Mouse (Mus musculus) c-Kit-positive CD71-negative TER-119-negative erythroid progenitor cells, embryonic 14.5 days (primary cell): ENCODE measurements around the gene Nox4.
"Not testable (repeated sequence)": the region's sequence is repeated elsewhere in the genome, so short reads cannot be mapped to it uniquely, and the experiment has no call there.

ENCODE experiments used
- DNase-seq: peaks from one replicate; pipeline ENCODE4 v3.0.0-alpha.2; 2013; ENCODE audit warnings: low read depth

Gene Nox4

DNA sequence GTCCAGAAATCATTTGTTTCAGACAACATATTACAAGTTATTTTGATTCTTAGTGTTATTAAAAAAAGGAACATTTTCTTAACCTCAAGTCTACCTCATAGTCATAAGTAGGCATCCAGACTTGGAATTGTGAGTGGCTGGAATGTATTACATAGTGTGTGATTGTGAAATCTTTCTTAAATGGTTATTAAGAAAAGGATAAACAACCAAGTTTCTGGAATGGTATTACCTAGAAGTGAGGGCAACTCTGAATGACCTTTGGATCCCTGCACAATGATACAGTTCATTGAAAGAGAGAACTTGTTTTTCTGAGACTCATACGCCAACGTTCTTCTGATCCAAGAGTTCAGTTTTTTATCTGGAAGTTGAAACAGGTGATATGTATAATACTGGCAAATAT is 125.4 kb downstream of the Nox4 start:
- no peak for DNase-seq

DNA sequence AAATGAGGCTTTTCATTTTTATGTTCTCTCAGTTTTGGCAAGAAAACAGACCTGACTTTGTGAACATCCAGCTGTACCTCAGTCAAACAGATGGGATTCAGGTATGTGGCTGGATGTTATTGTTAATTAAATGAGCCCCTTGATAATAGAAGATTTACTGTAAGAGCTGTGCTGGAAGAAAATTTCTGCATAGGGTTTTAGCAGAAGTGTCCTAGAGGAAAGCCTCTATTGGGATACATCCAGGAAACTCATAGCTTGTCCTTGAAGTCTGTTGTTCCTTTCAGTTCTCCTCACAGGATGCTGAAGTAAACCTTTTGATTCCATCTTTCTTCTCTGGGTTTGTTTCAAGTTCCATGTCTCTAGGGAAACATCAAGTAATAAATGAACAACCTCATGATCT is 128.4 kb downstream of the Nox4 start:
- no peak for DNase-seq

DNA sequence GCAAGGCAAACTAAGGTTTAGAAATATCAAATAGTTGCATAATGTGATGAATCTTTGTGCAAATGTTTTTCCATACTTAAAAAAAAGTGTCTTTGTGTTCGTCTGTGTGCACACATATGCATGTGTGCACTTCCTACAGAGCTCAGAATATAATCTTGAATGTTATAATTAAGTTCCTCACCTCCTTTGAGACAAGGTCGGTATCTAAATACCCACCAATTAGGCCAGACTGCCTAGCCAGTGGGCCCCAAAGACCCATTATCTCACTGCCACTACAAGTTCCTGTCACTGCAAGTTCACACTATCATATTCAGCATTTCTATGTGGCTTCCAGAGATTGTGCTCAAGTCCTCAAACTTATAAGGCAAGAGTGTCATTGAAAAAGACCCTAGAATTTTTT is 129.0 kb downstream of the Nox4 start:
- DNase-seq = no peak

DNA sequence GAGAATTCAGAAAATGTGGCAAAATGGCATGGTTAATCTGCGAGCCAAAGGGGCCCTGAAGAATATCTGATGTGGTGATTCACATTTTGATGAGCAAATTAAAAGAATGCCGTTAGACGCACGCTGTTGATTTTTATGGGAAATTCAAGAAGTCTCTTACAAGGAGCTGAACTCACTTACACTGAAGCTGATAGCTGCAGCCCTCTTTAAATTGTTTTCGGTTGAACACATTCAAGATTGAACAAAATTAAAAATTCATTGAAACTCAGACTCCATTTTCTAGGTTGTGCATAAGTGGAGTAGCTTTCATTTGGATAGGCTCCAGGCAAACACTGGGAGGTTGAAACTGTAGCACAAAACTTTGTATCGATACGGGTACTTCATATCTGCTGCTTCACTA is 151.1 kb downstream of the Nox4 start:
- no peak for DNase-seq

DNA sequence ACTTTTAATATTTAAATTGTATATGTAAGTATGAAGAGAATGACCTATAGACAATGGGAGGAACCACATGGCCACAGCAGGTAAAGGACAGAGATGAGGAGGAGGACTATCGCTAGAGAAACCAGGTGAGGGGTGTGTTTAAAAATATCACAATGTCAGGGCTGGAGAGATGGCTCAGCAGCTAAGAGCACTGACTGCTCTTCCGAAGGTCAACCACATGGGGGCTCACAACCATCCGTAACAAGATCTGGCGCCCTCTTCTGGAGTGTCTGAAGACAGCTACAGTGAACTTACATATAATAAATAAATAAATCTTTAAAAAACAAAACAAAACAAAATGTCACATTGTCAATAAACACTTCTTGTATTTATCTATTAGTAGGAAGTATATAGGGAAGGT is 165.5 kb downstream of the Nox4 start:
- DNase-seq = not testable (repeated sequence)

DNA sequence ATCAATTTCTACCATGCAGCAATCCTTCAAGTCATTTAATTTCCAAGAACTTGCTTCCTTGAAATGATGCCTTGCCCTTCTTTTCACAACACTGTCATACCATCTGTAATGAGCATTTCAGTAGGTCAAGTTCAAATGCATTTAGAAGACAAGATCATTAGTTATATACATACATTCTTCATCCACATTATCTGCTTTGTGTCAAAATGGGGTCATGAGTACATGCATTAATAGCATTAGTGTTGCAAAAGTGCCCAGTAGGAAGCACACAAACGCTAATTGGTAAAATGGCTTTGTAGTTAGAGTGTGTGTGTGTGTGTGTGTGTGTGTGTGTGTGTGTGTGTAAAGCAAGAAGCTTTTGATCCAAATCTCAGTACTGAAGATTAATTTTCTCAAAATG is 167.4 kb downstream of the Nox4 start:
- no peak for DNase-seq
